Mouse (Mus musculus) C3H10T1/2 (cell line): ENCODE results near the gene Zfp53. TPM values are rescaled to one million over a fixed set of nuclear protein-coding genes. Genes with fewer than 3 reads are reported as not detected.

Experiments used
- polyA plus RNA-seq, 2 experiments: library from polyadenylated mRNA; unstranded; fragments of >200 nt; fragmentation: generic; extraction: Trizol; gene quantifications; one replicate each; pipeline ENCODE4 v1.2.1; 2012; ENCODE audit warnings: missing spikeins in 2 of 2

The Zfp53 gene
- polyA plus RNA-seq, result 1 to 10 TPM in 1 of 2 experiments, under 1 TPM in 1; 0.42 to 1.3 TPM

GRCm38 (mm10) chr17:21488760-21489499 is at the start of gene Zfp53:
Zfp53 (plus strand) TSS chr17:21488998.

GRCm38 (mm10) chr17:21450138-21450704 is 38.6 kb upstream of the Zfp53 start, which contains the start of gene Zfp51:
Zfp51 (plus strand) TSS chr17:21450374.

GRCm38 (mm10) chr17:21535096-21536001 is 46.6 kb downstream of the Zfp53 start, which contains the start of gene Zfp52:
Zfp52 (plus strand) TSS chr17:21535539.

Other genes starting within 250 kb of the Zfp53 start
- not detected for gene Vmn1r235, start 232.6 kb upstream of the Zfp53 start, polyA plus RNA-seq
- gene Vmn1r236, start 206.1 kb upstream of the Zfp53 start, polyA plus RNA-seq, result not detected
- not detected for gene Vmn1r237, start 177.1 kb upstream of the Zfp53 start, polyA plus RNA-seq
- gene Zfp677, start 105.2 kb upstream of the Zfp53 start, polyA plus RNA-seq, result under 1 TPM; 0.02 to 0.52 TPM
- gene Zfp54, start 65.8 kb upstream of the Zfp53 start, polyA plus RNA-seq, result under 1 TPM; 0.04 to 0.77 TPM
- gene Zfp51, start 38.6 kb upstream of the Zfp53 start, polyA plus RNA-seq, result under 1 TPM; 0.04 to 0.90 TPM
- under 1 TPM; 0.12 to 0.86 TPM for gene Zfp52, start 46.5 kb downstream of the Zfp53 start, polyA plus RNA-seq
- 1 to 10 TPM in 1 of 2 experiments, under 1 TPM in 1; 0.20 to 1.8 TPM for gene Zfp948, start 78.0 kb downstream of the Zfp53 start, polyA plus RNA-seq
- under 1 TPM; 0.01 to 0.71 TPM for gene Zfp983, start 161.6 kb downstream of the Zfp53 start, polyA plus RNA-seq
- 1 to 10 TPM in 1 of 2 experiments, not detected in 1; 1.4 TPM for gene Gm10226, start 202.9 kb downstream of the Zfp53 start, polyA plus RNA-seq
- gene Zfp760, start 218.7 kb downstream of the Zfp53 start, polyA plus RNA-seq, result under 1 TPM; 0.04 to 0.70 TPM
- gene Zfp229, start 241.8 kb downstream of the Zfp53 start, polyA plus RNA-seq, result under 1 TPM; 0.04 to 0.99 TPM